Mouse (Mus musculus): ENCODE results near the gene Dyrk1a.

The Dyrk1a gene

DNA sequence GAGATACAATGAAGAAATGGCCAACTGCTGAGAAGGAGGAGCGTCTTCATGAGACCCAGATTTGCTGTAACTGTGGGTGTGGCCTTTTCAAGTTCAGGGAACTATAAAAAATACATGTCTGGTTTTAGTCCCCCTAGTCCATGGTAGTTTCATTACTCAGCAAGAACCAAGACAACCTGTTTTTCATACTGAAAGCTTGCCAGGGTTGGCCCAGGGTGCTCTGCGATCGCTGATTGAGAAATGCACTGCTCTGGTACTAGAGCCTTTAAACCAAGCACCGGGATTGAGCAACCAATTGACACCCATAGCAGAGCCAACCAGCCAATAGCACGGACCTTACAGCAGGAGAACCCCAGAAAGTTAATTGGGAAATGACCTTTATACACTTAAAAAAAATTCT, 13.6 kb upstream of the Dyrk1a start:
- no peak for DNase-seq (ENCODE audit: extremely low spot score, low read depth, low spot score)

DNA sequence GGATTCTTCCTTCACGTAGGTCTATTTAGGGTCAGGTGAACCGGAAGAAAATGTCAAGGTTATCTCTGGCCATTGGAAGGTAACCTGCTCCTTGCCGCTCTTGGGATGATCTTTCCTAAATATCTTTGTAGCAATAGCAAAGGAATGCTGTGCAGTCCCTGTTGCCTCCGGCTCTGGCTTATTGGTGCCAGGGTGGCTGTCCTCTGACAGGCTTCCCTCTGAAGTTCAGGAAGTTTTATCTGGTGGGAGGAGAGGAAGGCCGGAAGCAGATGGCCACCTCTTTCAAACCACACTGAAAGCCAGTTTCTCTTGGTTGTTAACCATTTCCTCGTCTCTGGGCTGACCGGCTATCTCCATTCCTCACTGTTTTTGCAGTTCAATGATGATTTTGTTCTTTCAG, 10.5 kb upstream of the Dyrk1a start:
- no peak for DNase-seq (ENCODE audit: extremely low spot score, low read depth, low spot score)

DNA sequence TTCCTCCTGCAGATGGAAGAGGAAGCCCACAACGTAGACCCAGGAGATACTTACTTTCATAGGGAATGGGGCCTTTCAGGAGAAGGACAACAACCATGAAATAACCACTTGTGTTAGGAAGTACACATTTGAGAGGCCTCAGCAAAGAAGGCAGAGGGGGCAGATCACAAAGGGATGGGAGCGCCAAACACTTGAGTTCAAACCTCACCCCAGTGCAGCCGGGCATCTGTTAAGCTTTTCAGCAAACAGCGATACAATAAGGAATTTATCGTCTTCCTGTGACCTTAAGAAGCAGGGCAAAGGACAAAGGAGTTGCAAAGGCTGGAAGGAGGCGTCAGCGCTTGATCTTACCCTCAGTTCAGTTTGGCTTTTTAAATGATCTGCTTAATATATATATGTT, 10.0 kb upstream of the Dyrk1a start:
- no peak for DNase-seq (ENCODE audit: extremely low spot score, low read depth, low spot score)

DNA sequence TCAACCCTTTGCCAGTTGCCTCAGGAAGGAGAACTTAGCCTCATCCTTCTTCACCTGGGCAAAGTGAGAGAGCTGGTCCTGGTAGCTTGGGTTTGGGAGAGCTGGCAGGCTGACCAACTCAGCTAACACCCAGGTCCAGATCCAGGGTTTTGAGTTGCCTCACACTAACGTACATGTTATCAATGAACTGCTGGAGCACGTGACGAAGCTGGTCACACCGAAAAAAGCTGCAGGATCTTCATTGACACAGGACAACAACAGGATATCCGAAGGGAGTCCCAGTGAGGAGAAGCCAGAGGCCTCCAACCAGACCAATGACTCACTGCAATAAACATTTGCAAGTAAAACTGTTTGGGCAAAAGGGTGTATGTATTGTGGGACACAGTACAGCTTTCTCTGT, 9.2 kb upstream of the Dyrk1a start:
- DNase-seq (ENCODE audit: extremely low spot score, low read depth, low spot score): no peak

DNA sequence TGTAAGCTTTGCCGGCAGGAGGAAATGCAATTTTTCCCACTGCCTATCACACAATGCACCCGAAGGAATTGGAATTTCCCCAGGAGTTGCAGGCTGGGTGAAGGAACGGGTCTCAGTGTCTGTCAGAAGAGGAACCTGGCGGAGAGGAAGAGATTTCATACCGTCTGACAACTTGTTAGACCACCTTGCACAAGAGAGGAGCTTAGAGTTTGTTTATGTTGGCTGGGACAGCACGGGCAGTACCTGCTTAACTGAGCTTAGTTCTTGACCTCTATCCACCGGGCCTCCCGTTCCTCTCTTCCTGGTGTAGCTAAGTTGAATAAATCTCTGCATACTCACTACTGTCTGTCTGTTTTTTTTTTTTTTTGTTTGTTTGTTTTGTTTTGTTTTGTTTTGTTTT, 3.7 kb upstream of the Dyrk1a start:
- DNase-seq (ENCODE audit: extremely low spot score, low read depth, low spot score): no peak

DNA sequence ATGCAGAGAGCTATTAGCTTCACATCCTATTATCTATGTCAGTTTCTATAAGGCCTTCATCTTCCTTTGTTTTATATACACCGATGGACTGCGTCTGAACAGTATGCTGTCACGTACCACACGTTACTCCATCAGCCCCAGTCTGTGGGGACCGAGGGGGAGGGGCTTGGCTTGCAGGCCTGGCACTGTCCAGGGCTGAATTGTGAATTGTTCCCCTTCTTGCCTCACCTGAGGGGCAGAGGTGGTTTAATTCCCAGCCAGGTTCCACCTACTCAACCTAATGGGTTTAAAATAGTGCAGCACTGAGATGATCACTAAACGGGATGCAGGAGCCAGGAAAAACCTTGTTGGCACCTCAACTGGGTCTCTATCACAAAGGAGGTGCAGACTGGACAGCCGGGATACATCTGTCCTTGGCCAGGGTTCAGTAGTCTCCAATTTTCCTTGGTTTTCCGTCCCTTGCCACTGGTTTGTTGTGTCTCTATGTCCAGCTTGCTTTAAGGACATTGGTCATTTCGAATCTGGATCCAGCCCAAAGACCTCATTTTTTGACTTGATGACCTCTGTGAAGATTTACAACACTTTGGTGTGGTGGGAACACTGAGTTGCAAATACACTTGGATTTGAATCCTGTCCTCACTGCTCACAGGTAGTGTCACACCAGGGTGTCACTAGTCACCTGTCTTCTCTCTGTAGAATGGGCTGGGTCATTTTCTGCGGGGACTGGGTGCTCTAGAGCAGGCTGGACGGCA, 2.8 kb upstream of the Dyrk1a start:
- DNase-seq (ENCODE audit: extremely low spot score, low read depth, low spot score): no peak

DNA sequence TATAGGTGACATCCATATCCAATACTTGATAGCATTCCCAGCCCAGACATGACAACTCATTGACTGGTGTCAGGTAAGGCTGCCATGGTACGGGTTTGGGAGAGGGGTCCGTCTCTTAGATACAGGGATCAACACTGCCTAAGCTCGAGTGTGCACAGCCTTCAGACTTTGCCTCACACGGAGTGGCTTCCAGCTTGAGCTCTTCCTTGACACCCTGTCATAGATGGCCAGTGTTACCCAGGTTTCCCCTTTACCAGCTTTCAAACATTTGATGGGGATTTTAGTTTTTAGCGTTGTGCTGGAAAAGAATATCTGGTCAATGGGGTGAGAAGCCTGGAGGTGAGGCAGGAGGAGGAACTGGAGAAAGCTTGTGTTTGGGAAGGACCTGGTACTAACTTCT, 2.1 kb upstream of the Dyrk1a start:
- no peak for DNase-seq (ENCODE audit: extremely low spot score, low read depth, low spot score)

DNA sequence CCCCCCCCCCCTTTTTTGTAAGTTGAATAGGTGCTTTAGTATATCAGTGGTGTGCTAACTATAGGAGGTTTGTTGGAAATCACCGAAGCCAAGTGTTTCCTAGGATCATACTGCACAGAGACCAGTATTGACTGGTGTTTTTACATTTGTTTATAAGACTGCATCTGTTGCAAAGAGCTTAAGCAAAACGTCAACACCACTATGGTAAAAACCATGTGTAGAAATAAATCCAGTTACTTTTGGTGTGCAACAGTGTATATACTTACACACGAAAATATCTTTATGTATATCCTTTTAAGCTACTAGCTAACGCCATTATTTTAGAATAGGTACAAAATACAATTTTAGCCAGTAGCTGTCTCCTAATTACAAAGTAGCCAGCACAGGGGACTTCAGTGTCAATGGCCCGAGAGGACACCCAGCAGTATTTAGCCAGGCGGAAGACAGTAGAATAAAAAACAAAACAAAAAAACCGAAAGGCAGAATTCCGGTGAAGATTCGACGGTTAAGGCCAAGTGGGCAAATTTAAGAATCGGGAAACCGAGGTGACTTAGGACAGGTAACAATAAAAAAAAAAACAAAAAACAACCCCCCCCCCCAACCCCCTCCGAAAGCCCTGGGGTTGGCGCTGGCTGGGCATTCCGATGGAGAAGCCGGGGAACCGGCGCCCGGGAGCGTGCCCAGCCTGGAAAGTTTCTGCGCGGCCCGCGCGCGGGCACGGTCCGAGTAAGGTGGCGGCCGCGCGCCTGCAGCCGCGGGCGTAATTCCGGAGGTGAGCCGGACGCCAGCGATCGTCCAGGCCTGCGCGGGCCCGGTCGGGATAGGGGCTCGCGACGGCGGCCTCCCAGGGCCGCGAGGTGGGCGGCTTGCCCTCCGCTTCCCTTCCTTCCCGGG, 1.2 kb upstream of the Dyrk1a start:
- peak; percentile 18 for DNase-seq (ENCODE audit: extremely low spot score, low read depth, low spot score)

DNA sequence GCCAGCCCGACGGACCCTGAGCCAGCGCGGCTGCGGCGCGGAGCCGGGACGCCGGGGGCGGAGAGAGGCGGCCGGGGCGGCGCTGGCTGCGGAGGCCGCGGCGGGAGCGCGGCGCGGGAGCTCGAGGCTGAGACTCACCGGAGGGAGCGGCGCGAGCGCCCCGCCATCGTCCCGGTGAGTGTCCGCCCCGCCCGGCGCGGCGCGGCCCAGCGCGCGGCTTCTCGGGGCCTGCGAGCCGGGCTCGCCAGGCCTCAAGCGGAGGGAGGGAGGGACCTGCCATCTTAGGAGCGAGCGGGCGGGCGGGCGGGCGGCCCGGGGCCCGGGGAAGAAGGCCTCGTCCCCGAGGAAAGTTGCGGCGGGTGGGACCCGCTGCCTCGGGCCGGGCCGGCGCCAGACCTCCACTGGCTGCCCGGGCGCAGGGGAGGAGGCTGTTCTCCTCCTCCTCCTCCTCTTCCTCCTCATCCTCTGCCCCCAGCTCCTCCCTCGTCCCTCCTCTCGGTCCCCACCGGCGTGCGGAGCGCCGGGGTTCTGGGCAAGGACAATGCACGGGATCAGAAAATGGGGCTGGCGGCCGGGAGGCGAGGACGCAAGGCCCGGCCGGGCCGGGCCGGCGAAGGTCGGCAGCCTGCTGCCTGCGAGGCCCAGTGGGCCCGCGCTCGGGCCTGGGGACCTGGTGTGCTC, 691 bp downstream of the Dyrk1a start:
- DNase-seq (ENCODE audit: extremely low spot score, low read depth, low spot score): no peak

DNA sequence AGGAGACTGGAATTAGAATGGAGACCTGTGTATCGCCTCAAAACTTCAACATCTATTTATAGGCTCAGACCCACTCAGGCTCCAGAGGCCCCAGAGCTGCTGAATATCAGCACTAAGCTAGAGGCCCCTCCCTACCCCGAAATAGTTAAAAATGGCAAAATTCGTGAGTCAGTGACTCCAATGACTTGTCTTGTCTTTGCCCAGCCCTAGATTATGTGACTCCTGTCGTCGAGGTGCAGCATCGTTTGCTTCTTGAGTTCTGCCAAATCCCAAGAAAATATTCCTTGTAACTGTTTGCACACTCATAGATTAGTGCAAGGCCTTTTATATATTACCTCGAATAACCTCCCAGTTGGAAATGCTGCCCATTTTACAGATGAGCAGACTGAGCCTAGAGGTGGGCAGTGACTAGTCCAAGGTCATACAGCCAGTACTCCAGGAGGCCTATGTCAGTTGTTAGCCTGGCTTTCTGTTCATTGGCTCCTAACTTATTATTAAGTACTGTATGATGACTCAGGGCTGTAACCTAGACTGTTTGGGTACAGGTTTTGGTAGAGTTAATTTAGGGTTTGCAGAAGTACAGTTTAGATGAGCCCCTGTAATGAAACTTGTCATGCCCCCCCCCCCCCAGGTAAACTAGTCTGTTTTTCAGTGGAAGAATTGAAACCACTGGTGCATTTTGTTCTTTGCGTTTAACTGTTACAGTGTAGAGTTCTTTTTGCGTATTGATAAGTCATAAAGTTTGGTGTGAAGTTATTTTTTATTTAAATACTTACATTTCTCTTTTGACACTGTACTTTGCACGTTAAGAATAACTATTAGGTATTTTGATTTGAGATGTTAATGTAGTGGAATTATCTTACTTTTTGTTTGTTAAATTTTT, 1.5 kb downstream of the Dyrk1a start:
- DNase-seq (ENCODE audit: extremely low spot score, low read depth, low spot score): no peak

DNA sequence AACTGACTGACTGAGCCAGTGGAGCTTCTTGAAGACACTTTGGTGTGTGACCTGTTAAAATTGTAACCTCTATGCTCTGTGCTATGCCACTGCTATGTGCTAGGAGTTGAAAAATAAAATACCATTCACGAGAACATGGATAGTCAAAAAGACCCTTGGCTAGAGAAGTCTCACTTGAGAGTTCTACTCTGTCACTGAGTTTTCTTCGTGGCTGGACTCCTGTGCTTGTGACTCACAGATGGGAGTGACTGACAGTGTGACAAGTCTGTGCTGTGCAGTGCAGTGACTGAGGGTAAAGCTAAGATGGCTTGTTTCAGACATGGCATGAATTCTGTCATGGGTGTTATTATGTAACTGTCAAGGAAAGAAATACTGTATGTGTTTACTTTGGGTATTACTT, 2.6 kb downstream of the Dyrk1a start:
- no peak for DNase-seq (ENCODE audit: extremely low spot score, low read depth, low spot score)

DNA sequence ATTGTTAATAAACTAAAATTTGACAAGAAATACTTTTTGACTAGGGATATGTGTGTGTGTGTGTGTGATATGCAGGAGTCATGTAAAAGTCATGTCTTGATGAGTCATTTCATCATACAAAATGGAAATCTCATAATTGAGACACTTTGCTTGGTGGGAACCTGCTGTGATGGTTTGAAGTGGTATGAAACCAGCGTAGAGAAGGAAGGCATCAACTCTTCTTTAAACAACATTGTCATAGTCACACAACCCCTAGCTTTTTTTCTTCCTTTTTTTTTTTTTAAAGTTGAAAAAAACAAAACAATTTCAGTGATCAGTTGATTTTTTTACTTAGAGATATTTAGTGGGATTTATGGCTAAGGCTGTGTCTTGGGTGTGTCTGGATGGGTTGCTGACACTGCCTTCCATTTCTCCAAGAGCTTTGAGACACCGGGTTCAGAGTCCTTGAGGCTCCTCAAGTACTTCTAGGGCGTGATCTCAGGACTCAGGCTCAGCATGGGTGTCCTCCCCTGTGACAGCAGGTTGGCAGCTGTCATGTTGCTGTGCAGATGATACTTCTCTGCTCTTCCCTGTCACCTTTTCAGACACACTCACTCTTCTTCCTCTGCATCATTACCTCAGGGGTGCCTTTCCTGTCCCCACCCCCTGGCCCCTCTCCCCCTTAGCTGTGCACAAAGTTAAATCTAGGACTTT, 4.4 kb downstream of the Dyrk1a start:
- no peak for DNase-seq (ENCODE audit: extremely low spot score, low read depth, low spot score)

DNA sequence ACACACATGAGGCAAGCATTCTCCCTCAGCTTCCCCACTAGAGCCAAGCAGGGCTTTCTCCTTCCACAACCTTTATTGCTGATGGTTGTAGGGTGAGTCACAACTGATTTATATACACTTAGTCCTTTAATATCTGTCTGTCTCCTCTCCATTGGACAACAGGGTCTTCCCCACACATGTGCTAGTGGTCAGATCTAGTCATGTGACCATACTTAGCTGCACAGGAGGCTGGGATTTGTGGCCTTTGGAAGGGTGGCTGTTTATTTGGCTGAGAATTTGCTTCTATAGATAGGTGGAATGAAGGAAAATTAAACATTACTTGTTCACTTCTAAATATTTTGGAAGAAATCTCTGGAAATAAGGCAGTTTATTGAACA, 4.9 kb downstream of the Dyrk1a start:
- DNase-seq (ENCODE audit: extremely low spot score, low read depth, low spot score): no peak

DNA sequence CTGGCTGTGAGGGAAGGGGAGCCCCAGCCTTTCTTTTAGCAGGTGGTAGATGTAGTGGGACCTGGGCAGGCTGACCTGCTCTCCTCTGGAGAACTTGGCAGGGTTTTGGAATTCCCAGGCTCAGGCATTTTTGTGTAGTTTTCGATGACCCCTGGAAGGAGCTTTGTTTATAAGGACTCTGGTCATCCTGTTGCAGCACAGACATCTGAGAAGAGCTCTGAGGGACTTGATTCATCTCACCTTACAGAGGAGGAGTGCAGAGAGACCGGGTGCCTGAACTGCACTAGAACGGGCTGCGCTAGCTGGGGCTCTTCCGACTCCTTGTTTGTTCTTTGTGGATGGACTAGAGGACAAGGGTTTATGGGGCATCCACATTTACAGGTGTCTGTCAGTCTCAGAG, 5.9 kb downstream of the Dyrk1a start:
- no peak for DNase-seq (ENCODE audit: extremely low spot score, low read depth, low spot score)

DNA sequence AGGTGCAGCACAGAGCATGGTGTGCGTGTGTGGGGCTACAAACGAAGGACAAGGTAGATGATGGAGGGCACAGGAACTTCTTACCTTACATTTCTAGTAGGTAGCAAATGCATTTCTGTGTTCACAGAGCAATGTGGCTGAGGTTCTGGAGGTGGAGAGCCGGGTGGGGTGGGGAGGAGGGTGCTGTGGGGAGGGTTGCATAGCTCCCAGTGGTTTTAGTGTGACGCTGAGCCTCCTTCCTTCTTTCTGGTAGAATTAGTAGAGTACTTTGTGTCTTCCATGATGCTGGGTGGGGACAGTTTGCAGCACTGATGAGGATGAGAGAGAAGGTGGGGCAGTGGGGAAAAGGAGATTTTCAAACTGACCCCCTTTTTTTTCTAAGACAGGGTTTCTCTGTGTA, 9.5 kb downstream of the Dyrk1a start:
- DNase-seq (ENCODE audit: extremely low spot score, low read depth, low spot score): no peak

DNA sequence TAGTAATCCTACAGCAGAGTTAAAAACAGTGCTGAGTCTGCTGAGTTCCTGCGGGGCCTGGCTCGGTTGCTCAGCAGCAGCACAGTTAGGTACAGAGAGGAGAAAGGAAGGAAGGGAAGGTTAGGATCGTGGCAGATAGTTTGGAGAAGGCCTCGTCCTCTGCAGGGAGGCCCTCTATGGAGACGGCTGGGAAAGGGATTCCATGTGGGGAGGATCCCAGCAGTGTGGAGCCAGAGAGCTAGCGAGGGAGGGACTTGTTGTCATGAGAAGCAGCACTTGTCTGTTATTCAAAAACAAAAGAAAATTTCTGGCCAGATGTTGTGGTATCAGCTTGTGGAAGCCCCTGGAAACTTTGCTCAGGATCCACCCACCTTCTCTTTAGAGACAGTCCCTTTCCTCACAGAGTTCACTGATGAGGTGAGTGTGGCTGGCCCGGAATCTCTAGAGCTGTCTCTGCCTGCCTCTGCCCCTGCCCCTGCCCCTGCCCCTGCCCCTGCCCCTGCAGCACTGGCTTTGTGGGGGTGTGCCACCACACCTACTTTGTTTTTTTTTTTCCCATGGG, 11.1 kb downstream of the Dyrk1a start:
- DNase-seq (ENCODE audit: extremely low spot score, low read depth, low spot score): no peak

DNA sequence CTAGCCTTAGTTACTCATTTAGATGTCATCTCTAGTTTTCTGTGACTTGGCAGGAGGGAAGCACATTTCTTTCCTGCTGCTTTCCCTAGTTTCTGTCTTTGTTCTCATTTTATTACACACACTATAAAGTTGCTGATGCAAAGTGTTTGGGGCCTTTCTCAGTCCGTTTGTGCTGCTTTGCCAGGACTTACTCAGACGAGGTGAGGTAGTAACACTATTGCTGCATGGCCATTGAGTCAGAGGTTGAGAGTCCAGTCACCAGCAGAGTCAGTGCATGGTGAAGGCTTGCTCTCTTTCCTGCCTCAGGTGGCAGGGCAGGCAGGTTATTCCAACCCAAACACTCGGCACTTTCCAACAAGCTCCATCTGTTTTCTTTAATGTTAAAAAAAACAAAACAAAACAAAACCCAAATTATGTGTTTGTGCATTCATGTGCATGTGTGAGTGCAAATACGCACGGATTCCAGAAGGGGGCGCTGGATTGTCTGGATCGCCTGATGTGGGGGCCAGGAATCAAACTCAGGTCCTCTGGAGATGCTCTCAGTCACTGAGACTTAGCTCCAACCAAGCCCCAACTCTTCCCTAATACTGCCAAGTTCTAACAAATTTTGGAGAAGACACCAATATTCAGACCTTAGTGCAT, 16.7 kb downstream of the Dyrk1a start:
- DNase-seq (ENCODE audit: extremely low spot score, low read depth, low spot score): no peak

DNA sequence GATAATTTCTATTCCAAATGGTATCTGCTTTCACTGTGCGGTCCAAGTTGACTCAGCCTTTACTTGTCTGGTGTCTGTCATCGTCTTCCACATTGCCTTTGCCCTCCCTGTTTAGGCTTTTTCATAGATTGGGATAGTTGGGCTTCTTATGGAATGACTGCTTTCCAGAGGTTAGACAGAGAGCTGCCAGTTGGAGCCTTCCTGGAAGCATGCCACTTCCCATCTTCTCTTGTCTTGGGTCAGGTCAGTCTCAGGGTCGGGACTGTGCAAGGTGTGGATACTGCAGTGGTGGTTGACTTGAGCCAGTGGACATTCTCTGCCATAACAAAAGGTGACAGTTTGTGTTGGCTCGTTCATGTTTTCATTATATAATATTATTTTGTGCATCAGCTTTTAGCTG, 17.7 kb downstream of the Dyrk1a start:
- DNase-seq (ENCODE audit: extremely low spot score, low read depth, low spot score): no peak

DNA sequence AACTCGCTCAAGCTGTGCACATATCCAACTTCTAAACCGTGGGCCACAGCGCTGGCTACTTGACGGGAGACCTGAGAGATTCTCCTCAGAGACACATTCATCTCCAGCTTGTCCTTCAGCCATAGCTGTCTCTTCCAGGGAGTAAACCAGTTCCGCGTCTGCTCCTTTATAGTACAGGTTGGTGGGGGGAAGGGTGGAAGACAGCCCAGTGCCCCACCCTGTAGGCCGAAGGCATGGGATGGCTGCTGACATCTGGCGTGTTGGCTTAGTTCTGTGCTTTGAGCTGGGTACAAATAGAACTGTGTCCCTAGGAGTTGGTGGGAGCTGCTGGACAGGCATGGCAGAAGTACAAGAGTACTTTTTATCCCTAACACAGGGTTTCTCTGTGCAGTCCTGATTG, 18.4 kb downstream of the Dyrk1a start:
- DNase-seq (ENCODE audit: extremely low spot score, low read depth, low spot score): no peak

DNA sequence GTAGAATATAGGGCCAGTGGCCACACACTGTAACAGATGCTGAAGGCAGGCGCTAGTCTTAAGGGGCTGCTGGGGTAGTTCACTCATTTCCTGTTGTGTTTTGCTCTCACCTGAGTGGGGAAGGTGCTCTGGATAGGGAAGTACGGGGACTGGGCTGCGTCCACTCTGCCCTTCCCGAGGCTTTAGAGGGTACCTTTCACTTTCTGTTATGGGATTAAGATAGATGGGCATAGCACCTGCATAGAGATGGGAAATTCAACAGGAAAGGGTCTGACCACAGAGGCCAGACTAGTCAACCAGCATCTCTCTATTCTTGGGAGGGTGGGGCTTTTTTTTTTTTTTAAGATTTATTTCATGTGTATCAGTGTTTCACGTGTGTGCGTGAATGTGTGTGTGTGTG, 19.2 kb downstream of the Dyrk1a start:
- DNase-seq (ENCODE audit: extremely low spot score, low read depth, low spot score): no peak
